Mouse (Mus musculus): ENCODE measurements around the gene C1s2.
"Not testable (repeated sequence)": the region's sequence is repeated elsewhere in the genome, so short reads cannot be mapped to it uniquely, and the experiment has no call there.

Gene C1s2

DNA sequence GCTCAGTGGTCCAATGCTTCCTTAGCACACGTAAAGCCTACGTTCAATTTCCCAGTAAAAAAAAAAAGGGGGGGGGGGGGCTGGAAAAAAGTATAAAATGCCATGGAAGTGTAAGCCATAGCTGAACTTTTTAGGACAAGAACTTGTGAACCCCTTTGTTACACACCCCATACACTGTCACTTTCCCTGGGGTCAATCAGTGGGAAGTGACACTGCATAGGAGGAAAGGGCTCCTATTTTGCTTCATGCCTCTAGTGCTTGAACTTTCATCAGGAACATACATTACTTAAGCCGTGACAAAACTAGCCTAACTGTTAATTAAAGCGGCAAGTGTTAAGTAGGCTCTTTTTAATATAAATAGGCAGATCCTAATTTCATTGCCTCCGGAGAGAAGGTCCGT, 26.1 kb upstream of the C1s2 start:
- ChIA-PET CTCF (interaction anchor here (0.5 to 2.4 kb wide), 27 partner anchors 8 to 1375 kb away, joined by 3 to 17 read pairs (median 4); partner anchors contain the start of genes Grcc10 (in 1 of the 4) and Pex5 (in 1 of the 4)), POLR2A (interaction anchor here in 3 of 4 experiments (0.6 to 3.8 kb wide), 37 partner anchors 9 to 553 kb away, joined by 3 to 52 read pairs (median 6); partner anchors contain the start of genes Grcc10 (in 3 of the 3), C1rl (in 2 of the 3), Cdca3 (in 2 of the 3) and Emg1 (in 2 of the 3))

DNA sequence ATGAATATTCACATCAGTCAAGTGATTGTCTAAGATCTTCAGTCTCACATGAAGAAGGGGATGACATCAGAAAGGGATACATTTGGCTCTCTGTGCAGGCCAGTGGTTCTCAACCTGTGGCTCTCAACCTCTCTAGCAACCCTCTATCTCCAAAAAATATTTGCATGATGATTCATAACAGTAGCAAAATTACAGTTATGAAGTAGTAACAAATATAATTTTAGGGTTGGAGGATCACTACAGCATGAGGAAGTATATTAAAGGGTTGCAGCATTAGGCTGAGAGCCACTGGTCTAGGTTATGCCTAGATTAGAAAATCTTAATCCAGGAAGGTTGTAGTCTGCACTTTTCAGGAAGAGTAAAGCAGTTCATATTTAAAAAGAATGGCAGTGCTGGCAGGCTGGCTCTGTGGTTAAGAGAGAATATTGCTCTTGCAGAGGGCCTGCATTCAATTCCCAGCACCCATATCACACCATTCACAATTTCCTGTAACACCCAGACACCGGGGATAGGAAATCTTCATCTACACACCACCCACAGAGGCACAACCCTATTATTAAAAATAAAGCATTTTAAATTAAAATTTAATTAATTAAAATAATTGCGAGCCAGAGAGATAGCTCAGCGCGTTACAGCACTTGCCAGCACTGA, 25.4 kb upstream of the C1s2 start:
- ChIA-PET CTCF (interaction anchor here in 2 of 4 experiments (0.6 to 2.4 kb wide), 7 partner anchors 40 to 751 kb away, joined by 3 to 14 read pairs (median 8); no protein-coding TSS in a partner anchor), POLR2A (interaction anchor here in 3 of 4 experiments (0.6 to 3.8 kb wide), 14 partner anchors 10 to 270 kb away, joined by 3 to 52 read pairs (median 6); partner anchors contain the start of genes C1rl (in 2 of the 3), Grcc10 (in 2 of the 3), Ptpn6 (in 2 of the 3) and Cdca3 (in 1 of the 3))

DNA sequence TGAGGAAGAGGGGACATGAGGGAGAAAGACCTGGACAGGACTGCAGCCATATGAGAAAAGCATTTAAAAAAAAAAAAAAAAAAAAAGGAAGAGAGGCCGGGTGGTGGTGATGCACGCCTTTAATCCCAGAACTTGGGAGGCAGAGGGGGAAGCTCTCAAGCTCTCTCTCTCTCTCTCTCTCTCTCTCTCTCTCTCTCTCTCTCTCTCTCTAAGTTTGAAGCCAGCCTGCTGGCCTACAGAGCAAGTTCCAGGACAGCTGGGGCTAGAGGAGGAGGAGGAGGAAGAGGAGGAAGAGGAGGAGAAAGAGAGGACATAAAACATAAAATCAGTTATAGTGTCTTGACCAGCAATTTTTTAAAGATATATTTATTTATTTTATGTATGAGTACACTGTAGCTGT, 22.2 kb upstream of the C1s2 start:
- ChIA-PET CTCF (interaction anchor here in 3 of 4 experiments (0.6 to 1.1 kb wide), 3 partner anchors 15 to 220 kb away, joined by 3 to 7 read pairs (median 3); no protein-coding TSS in a partner anchor), POLR2A (interaction anchor here (0.6 to 2.4 kb wide), 11 partner anchors 28 to 1847 kb away, joined by 3 to 8 read pairs (median 3); partner anchors contain the start of gene Grcc10 (in 1 of the 4))

DNA sequence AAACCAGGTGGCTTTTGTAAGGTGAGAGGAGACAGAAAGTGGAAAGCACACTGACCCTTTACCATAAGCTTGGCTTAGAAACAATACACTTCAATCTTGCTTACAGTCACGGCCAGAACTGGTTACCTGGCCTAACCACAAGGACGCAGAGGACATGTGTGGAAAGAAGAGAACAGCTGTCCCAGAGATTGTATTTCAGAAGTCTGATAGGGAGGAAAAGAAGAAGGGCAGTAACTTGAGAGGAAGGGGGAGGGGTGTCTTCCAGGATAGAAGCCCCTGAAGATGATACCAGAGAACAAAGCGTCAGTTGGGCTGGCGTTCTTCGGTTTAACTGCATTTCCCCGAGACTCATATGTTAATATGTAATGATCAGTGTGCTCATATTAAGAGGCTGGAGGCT, 20.0 kb upstream of the C1s2 start:
- POLR2A ChIA-PET = interaction anchor here in 2 of 4 experiments (0.7 to 2.4 kb wide), 2 partner anchors 86 to 1892 kb away, joined by 3 to 8 read pairs; partner anchors contain the start of gene Grcc10 (in 1 of the 2)
- CTCF ChIA-PET = no interaction called here

DNA sequence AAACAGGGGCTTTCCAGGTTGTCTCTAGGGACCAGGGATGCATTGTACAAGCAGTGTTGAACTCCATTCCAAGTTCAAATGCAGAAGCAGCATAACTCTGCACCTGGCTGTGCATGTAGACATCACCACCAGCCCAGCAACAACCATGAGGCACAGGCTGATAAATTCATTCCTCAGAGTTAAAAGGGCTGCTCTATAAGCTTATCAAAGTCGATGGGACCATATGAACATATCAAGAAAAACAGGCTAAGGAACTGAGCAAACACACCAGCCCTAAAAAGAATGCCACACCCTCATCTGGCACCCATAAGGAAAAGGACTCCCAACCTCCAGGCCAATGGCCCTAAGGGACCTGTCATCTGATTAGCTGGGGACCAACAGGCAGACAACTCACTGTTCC, 10.5 kb upstream of the C1s2 start:
- CTCF ChIA-PET = interaction anchor here in 2 of 4 experiments (0.6 kb wide), 2 partner anchors 146 to 158 kb away, joined by 3 to 4 read pairs; no protein-coding TSS in a partner anchor
- POLR2A ChIA-PET = interaction anchor here in 1 of 4 experiments (1.0 kb wide), 1 partner anchor 95 kb away, joined by 3 read pairs; the partner anchor contains the start of gene Grcc10

DNA sequence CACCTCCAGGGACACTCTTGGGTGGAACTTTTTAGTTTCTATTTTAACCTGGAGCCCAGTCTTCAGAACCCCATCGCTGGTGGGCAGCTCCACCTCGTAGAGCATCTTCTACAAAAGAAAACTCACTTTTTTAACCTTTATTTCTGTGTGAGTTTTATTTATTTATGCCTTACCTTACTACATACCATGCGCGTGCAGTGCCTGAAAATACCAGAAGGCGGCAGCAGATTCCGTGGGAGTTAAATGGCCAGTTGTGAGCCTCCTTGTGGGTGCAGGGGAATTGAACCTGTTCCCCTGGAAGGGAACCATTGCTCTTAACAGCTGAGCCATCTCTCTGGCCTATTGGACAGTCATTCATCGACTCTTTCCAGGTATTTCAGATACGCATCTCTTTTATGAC, 5.1 kb upstream of the C1s2 start:
- CTCF ChIA-PET = interaction anchor here (0.6 to 1.5 kb wide), 11 partner anchors 21 to 158 kb away, joined by 3 to 6 read pairs (median 3); partner anchors contain the start of genes Lpcat3 (in 2 of the 4), Gm45234 (in 1 of the 4) and Ptpn6 (in 1 of the 4)
- POLR2A ChIA-PET = interaction anchor here in 3 of 4 experiments (0.6 to 2.6 kb wide), 8 partner anchors 60 to 409 kb away, joined by 3 to 10 read pairs (median 4); partner anchors contain the start of genes Grcc10 (in 3 of the 3) and Ptpn6 (in 1 of the 3)

DNA sequence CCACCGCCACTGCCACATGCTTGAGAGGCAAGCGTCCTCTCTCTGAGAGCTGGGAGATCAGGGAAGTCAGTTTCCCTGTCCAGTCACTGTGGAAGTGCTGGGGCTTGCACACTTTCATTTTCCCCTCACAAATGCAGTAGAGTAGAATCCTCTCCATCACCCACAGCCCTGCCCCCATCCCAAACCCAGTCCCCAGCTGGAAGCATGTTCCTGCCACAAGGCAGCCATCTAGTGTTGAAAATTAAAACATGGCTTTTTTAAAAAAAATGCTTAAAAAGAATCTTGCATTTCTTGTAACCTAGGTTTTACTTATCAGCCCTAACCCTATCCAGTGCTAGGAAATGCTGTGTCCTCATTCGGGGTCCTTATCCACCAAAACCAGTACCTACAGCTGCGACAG, 4.2 kb upstream of the C1s2 start:
- CTCF ChIA-PET = interaction anchor here in 2 of 4 experiments (1.2 to 1.5 kb wide), 4 partner anchors 23 to 167 kb away, joined by 3 to 4 read pairs (median 4); partner anchors contain the start of genes C1rl (in 1 of the 2) and Lpcat3 (in 1 of the 2)
- POLR2A ChIA-PET = interaction anchor here in 2 of 4 experiments (1.3 to 1.4 kb wide), 2 partner anchors 61 to 102 kb away, joined by 3 to 4 read pairs; partner anchors contain the start of gene Grcc10 (in 1 of the 2)

DNA sequence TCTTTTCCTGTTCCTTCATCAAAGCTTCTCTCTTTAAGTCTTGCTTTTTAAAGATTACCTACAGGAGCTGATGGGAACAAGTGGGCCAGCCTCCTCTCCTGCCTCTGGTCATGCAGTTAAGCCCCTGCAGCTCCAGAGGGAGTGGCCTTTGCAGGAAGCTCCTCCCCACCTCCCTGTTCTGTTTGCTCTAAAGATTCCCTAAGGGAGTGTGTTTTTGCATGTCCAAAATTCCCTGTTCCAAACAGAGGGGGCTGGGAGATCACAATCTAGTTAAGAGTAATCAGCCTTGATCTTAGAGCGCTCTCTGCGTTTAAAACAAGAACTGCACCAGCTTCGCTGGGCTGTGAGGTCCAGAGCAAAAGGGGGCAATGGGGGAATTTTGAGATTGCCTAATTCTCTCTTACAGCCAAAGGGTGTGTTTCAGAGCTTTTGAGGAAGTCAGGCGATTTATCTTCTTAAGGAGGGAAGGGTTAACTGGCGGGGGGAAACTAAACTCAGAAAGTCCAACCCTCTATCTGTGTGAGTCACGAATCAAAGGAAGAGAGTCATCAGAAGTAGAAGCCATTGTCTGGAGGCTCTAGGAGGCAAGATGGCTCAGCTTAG, 1.1 kb upstream of the C1s2 start:
- ChIA-PET CTCF (interaction anchor here in 3 of 4 experiments (0.6 to 1.6 kb wide), 7 partner anchors 26 to 164 kb away, joined by 3 to 9 read pairs (median 5); partner anchors contain the start of genes C1rl (in 3 of the 3), Atn1 (in 1 of the 3), Gm45234 (in 1 of the 3) and Lpcat3 (in 1 of the 3)), POLR2A (interaction anchor here in 2 of 4 experiments (0.6 to 1.0 kb wide), 5 partner anchors 65 to 161 kb away, joined by 3 to 6 read pairs (median 4); partner anchors contain the start of gene Grcc10 (in 1 of the 2))

DNA sequence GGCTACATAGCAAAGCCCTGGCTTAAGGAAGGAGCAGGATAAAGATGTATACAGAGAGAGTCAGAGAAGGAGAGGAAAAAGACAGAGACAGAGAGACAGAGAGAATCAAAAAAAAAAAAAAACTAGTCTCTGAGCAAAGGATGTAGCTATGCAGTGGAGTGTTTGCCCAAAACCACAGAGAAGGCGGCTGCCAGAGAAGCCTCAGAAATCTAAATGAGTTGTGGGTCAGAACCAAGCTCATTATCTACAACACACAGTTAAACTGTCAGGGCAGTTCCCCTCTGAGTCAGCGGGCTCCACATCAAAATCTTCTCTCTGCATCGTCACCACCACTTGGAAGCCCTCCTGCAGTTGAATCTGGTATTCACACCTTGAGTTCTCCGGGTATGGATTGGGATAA, 5.1 kb downstream of the C1s2 start:
- CTCF ChIA-PET = interaction anchor here in 1 of 4 experiments (0.6 kb wide), 1 partner anchor 129 kb away, joined by 4 read pairs; no protein-coding TSS in a partner anchor
- POLR2A ChIA-PET = no interaction called here

DNA sequence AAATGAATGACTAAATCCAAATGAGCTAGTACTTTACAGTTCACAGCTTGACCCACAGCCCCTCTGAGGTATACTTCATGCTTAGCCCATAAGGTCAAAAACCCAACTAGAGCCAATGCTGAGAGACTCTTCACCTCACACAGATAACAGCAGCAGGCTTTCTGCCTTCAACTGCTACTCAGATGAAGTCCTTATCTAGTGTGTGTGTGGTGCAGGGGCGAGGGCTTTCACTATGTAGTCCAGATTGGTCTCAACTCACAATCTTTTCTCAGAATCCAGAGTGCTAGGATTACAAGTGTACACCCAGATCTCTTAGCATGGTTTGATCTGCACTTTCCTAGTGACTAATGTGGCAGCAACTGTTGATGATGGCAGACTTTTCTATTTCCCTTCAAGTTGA, 9.7 kb downstream of the C1s2 start:
- POLR2A ChIA-PET, CTCF ChIA-PET: not testable (repeated sequence)

DNA sequence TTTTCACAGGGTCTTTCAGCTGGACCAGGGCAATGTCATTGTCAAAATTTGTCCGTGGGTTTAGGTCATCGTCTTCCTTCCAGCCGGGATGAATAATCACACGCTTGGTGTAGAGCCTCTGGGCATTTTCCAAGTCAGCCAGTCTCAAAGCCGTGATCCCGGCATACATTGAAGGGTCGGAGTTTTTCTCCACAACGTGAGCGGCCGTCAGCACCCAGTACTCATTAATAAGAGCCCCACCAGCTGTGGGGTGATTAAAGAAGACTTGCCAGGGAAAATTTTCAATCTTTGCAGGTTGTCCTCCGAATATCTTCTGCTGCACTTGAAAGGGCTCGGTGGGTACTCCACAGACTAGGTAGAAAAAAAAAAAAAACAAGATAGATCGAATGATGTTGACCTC, 10.3 kb downstream of the C1s2 start:
- ChIA-PET CTCF (no interaction called here), POLR2A (no interaction called here)

DNA sequence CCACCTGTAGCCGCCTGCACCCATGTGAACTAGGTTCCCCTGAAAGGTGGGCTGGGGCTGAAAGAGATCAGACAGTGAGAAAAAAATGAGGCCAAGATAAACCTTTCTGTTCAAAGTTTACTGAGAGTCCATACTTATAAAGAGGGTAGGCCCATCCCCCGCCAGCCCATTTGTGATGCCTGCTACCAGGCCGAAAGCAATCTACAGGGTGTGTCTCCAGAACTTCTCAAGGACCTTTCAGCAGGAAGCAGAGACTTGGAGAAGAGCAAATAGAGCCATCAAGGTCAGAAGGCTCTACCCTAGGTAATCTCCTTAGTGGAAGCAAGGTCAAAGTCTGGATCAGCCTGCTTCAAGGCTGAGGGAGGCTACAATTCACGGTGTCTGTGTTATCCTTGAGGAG, 33.9 kb downstream of the C1s2 start:
- POLR2A ChIA-PET = no interaction called here
- CTCF ChIA-PET = no interaction called here

DNA sequence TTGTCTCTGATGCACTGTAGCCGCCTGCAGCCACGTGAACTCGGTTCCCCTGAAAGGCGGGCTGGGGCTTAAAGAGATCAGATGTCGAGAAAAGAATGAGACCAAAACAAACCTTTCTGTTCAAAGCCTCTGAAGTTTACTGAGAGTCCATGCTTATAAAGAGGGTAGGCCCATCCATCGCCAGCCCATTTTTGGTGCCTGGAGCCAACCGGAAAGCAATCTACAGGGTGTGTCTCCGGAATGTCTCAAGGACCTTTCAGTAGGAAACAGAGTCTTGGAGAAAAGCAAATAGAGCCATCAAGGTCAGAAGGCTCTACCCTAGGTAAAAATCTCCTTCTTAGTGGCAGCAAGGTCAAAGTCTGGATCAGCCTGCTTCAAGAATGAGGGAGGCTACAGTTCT, 42.8 kb downstream of the C1s2 start:
- POLR2A ChIA-PET = no interaction called here
- CTCF ChIA-PET = no interaction called here

DNA sequence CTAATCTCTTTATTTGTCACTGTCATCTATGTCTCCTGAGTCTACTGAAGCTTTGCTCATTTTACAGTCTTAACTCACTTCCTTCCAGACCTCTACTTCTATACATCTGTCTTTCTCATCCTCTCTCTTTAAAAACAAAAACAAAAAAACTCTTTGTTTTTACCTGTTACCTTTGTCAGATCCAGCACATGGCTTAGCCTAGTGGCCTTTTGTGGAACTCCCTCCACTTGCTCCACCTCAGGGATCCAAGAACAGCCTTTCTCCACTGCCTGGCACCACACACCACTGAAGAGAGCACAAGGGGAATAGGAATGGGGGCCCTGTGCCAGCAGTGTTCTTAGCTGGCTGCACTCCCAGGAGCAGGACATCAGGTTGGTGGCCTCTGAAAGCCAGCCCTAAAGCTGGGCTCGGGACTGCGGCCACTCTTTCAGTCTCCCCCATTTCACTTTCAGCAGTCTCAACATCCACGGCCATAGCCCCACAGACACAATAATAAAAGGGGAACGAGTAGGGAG, 43.6 kb downstream of the C1s2 start:
- ChIA-PET CTCF (no interaction called here), POLR2A (no interaction called here)

DNA sequence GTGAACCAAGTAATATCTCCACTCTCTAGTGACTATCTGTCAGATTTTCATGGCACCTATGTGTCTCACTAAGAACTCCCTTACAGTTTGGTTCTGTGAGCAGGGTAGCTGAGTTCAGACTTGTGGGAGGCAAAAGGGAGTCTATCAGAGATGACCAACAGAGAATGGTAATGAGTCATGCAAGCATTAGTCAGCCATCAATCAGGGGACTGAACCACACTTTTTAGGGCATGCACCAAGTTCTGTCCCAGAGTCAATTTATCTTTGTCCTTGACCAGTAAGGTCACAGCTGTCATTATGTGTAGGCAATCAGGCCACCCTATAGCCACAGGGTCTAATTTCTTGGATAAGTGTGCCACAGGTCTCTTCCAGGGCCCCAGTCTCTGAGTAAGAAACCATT, 47.1 kb downstream of the C1s2 start:
- CTCF ChIA-PET = interaction anchor here in 1 of 4 experiments (0.7 kb wide), 1 partner anchor 116 kb away, joined by 6 read pairs; no protein-coding TSS in a partner anchor
- POLR2A ChIA-PET = interaction anchor here in 1 of 4 experiments (0.7 kb wide), 1 partner anchor 58 kb away, joined by 5 read pairs; no protein-coding TSS in a partner anchor

DNA sequence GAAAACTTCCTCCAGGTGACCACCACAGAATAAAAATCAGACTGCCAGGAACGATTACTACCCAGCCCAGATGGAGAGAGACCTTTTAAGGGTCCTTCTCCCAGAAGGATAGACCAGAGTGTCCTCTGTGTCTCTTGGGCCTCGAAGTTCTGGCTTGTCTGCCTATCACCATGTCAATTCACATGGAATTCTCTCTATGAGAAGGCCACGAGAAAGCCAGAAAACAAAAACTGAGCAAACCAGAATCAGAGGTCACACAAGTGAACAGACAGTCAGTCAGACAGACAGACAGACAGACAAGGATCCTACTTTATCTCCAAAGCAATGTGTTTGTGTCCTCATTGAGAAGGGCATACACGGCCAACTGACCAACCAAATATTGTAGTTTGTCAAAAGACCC, 49.6 kb downstream of the C1s2 start:
- POLR2A ChIA-PET = no interaction called here

DNA sequence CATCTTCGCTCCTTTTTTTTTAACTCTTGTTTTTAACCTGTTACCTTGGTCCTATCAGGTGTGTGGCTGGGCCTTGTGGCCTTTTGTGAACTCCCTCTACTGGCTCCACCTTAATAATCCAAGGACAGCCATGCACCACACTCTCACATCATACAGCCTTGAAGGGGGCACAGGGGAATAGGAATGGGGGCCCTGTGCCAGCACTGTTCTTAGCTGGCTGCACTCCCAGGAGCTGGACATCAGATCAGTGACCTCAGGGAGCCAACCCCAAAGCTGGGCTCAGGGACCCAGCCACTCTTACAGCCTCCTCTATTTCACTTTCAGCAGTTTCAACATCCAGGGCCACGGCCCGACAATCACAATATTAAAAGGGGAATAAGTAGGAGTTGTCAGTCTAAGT, 50.1 kb downstream of the C1s2 start:
- POLR2A ChIA-PET = no interaction called here

More for the DNA sequence above, 49.6 kb downstream of the C1s2 start:
- CTCF ChIA-PET = no interaction called here

DNA sequence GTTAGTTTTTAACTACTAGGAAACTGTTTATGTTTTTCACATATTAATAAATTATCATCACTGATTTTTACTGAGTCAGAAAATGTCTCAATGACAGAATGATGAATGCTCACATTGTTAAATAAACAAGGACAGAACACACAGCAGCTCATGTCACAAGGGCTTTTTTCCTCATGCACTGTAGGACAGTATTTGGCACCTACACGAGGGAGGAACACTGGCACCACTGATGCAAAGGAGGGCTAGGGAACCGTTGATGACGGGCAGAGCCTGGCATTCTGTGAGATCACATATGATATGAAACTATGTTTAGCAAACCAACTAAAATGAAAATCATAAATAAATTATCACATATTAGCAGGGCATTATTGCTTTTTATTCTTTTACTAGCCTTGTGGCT, 51.0 kb downstream of the C1s2 start:
- ChIA-PET POLR2A (no interaction called here), CTCF (interaction anchor here in 1 of 4 experiments (0.5 kb wide), 1 partner anchor 255 kb away, joined by 6 read pairs; no protein-coding TSS in a partner anchor)

More for the DNA sequence above, 50.1 kb downstream of the C1s2 start:
- CTCF ChIA-PET = no interaction called here

DNA sequence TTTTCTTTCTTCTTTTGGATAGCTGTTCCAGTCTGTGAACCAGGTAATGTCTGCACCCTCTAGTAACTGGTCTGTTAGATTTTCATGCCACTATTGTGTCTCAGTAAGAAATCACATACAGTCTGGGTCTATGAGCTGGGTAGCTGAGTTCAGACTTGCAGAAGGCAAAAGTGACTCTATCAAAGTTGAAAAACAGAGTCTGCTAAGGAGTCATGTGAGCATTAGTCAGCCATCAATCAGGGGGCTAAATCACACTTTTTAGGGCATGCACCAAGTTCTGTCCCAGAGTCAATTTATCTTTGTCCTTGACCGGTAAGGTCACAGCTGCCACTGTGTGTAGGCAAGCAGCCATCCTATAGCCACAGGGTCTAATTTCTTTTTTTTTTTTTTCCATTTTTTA, 53.7 kb downstream of the C1s2 start:
- POLR2A ChIA-PET = no interaction called here
- CTCF ChIA-PET = interaction anchor here in 2 of 4 experiments (0.6 kb wide), 2 partner anchors 287 to 1997 kb away, joined by 3 read pairs; no protein-coding TSS in a partner anchor
